Mouse (Mus musculus): ENCODE data around the gene 0610010K14Rik. TPM values are rescaled to one million over a fixed set of nuclear protein-coding genes. Genes with fewer than 3 reads are reported as not detected.

0610010K14Rik gene
- polyA plus RNA-seq, 1 experiment from 2014 or later = 193 TPM

GRCm38 (mm10) chr11:70193354-70194285, 44.1 kb downstream of the 0610010K14Rik start:
- Histone ChIP-seq H3K9me3 (0 out of 2 replicates have a peak, but pooled peaks cover 4% of the 10 kb centered on the region), H3K4me1 (peaks cover 9% of the 10 kb centered on the region; the same call in 1 of the 2 replicates), H3K36me3 (no peaks in the 10 kb centered on the region), H3K4me3 (no peak overlapping the region), H3K9ac (no peak overlapping the region), H3K4me2 (replicated peaks) (no peak overlapping the region), H3K27ac (no peak overlapping the region), H3K27me3 (no peaks in the 10 kb centered on the region)
- ATAC-seq (ENCODE audit: insufficient number of reproducible peaks, insufficient read depth, low FRiP score, low TSS enrichment) = no peak
- 40% methylated on average over 11 of the region's 11 CpGs for WGBS

- Histone ChIP-seq H3K36me3 (no peaks in the 10 kb centered on the region), H3K27me3 (no peaks in the 10 kb centered on the region), H3K4me2 (replicated peaks) (no peak overlapping the region), H3K9ac (no peak overlapping the region), H3K27ac (no peak overlapping the region), H3K4me3 (no peak overlapping the region), H3K4me1 (peaks cover 9% of the 10 kb centered on the region; the same call in 1 of the 2 replicates), H3K9me3 (0 out of 2 replicates have a peak, but pooled peaks cover 4% of the 10 kb centered on the region)
- no peak for ATAC-seq (ENCODE audit: insufficient number of reproducible peaks, insufficient read depth, low FRiP score, low TSS enrichment)
- 78% methylated on average over 4 of the region's 4 CpGs for WGBS
Measured at GRCm38 (mm10) chr11:70192157-70192556, 45.6 kb downstream of the 0610010K14Rik start.

GRCm38 (mm10) chr11:70191188-70191587, 46.5 kb downstream of the 0610010K14Rik start:
- Histone ChIP-seq H3K36me3 (no peaks in the 10 kb centered on the region), H3K27ac (no peak overlapping the region), H3K4me1 (peaks cover 9% of the 10 kb centered on the region; the same call in 1 of the 2 replicates), H3K9ac (no peak overlapping the region), H3K9me3 (0 out of 2 replicates have a peak, but pooled peaks cover 4% of the 10 kb centered on the region), H3K27me3 (no peaks in the 10 kb centered on the region), H3K4me2 (replicated peaks) (no peak overlapping the region), H3K4me3 (no peak overlapping the region)
- 90% methylated on average over 6 of the region's 6 CpGs for WGBS
- ATAC-seq (ENCODE audit: insufficient number of reproducible peaks, insufficient read depth, low FRiP score, low TSS enrichment) = no peak

GRCm38 (mm10) chr11:70189319-70190134, 48.2 kb downstream of the 0610010K14Rik start:
- 84% methylated on average over 28 of the region's 28 CpGs for WGBS
- Histone ChIP-seq H3K9me3 (no peaks in the 10 kb centered on the region), H3K27ac (no peak overlapping the region), H3K36me3 (no peaks in the 10 kb centered on the region), H3K4me1 (peaks cover 9% of the 10 kb centered on the region; the same call in 1 of the 2 replicates), H3K9ac (no peak overlapping the region), H3K4me2 (replicated peaks) (no peak overlapping the region), H3K4me3 (no peak overlapping the region), H3K27me3 (no peaks in the 10 kb centered on the region)
- ATAC-seq (ENCODE audit: insufficient number of reproducible peaks, insufficient read depth, low FRiP score, low TSS enrichment) = no peak

MicroRNAs within 50 kb of the gene (microRNA counts, 519-probe panel; counts per million panel counts)
- microRNA mmu-miR-195 (460 counts per million, percentile 65 among the panel's probes with 10 or more counts), microRNA mmu-miR-497 (460 counts per million, percentile 65 among the panel's probes with 10 or more counts)

Small RNA genes lying within 50 kb of the gene (microRNA-seq; reads per million reads assigned to microRNA genes)
- 699 reads per million, percentile 73 among the genes with 10 or more reads in this experiment for gene Mir195a
- gene Mir497 = not detected
- not detected for gene Mir497b

Other genes starting within 250 kb of the 0610010K14Rik start
- gene Gabarap, start 246.8 kb downstream of the 0610010K14Rik start, polyA plus RNA-seq (2016; fragmentation: Nextera tagmentation; extraction: Ambion mirVana) = 463 and 471 TPM in 2 replicates
- gene Phf23, start 242.1 kb downstream of the 0610010K14Rik start, polyA plus RNA-seq (2016; fragmentation: Nextera tagmentation; extraction: Ambion mirVana) = 95.1 and 99.1 TPM in 2 replicates
- 67.2 and 70.3 TPM in 2 replicates for gene Dvl2, start 237.3 kb downstream of the 0610010K14Rik start, polyA plus RNA-seq (2016; fragmentation: Nextera tagmentation; extraction: Ambion mirVana)
- gene Acadvl, start 222.5 kb downstream of the 0610010K14Rik start, polyA plus RNA-seq (2016; fragmentation: Nextera tagmentation; extraction: Ambion mirVana) = 66.8 and 70.4 TPM in 2 replicates
- 12.6 and 14.9 TPM in 2 replicates for gene Dlg4, start 221.0 kb downstream of the 0610010K14Rik start, polyA plus RNA-seq (2016; fragmentation: Nextera tagmentation; extraction: Ambion mirVana)
- 0.51 and 0.83 TPM in 2 replicates for gene Asgr1, start 183.8 kb downstream of the 0610010K14Rik start, polyA plus RNA-seq (2016; fragmentation: Nextera tagmentation; extraction: Ambion mirVana)
- not detected in 2 replicates for gene Asgr2, start 145.3 kb downstream of the 0610010K14Rik start, polyA plus RNA-seq (2016; fragmentation: Nextera tagmentation; extraction: Ambion mirVana)
- 0.41 TPM in 1 of 2 replicates, not detected in the other for gene Mgl2, start 107.6 kb downstream of the 0610010K14Rik start, polyA plus RNA-seq (2016; fragmentation: Nextera tagmentation; extraction: Ambion mirVana)
- gene Clec10a, start 81.7 kb downstream of the 0610010K14Rik start, polyA plus RNA-seq (2016; fragmentation: Nextera tagmentation; extraction: Ambion mirVana) = 0.29 TPM in 1 of 2 replicates, not detected in the other
- 1.5 and 2.0 TPM in 2 replicates for gene Slc16a11, start 25.2 kb downstream of the 0610010K14Rik start, polyA plus RNA-seq (2016; fragmentation: Nextera tagmentation; extraction: Ambion mirVana)
- 12.8 and 13.3 TPM in 2 replicates for gene Slc16a13, start 16.9 kb downstream of the 0610010K14Rik start, polyA plus RNA-seq (2016; fragmentation: Nextera tagmentation; extraction: Ambion mirVana)
- 10.7 and 10.8 TPM in 2 replicates for gene Bcl6b, start 8.1 kb downstream of the 0610010K14Rik start, polyA plus RNA-seq (2016; fragmentation: Nextera tagmentation; extraction: Ambion mirVana)
- 9.9 and 13.2 TPM in 2 replicates for gene Gm21988, start 1.9 kb upstream of the 0610010K14Rik start, polyA plus RNA-seq (2016; fragmentation: Nextera tagmentation; extraction: Ambion mirVana)
- gene Rnasek, start 1.9 kb upstream of the 0610010K14Rik start, polyA plus RNA-seq (2016; fragmentation: Nextera tagmentation; extraction: Ambion mirVana) = 136 and 148 TPM in 2 replicates
- 2.9 and 4.0 TPM in 2 replicates for gene Alox12, start 17.4 kb upstream of the 0610010K14Rik start, polyA plus RNA-seq (2016; fragmentation: Nextera tagmentation; extraction: Ambion mirVana)
- not detected in 2 replicates for gene Alox12e, start 84.7 kb upstream of the 0610010K14Rik start, polyA plus RNA-seq (2016; fragmentation: Nextera tagmentation; extraction: Ambion mirVana)
- 0.29 TPM in 2 replicates for gene Alox15, start 114.1 kb upstream of the 0610010K14Rik start, polyA plus RNA-seq (2016; fragmentation: Nextera tagmentation; extraction: Ambion mirVana)
- 41.9 and 46.4 TPM in 2 replicates for gene Pelp1, start 172.1 kb upstream of the 0610010K14Rik start, polyA plus RNA-seq (2016; fragmentation: Nextera tagmentation; extraction: Ambion mirVana)
- 21.7 and 23.7 TPM in 2 replicates for gene Arrb2, start 194.7 kb upstream of the 0610010K14Rik start, polyA plus RNA-seq (2016; fragmentation: Nextera tagmentation; extraction: Ambion mirVana)
- 41.4 and 44.5 TPM in 2 replicates for gene Med11, start 214.0 kb upstream of the 0610010K14Rik start, polyA plus RNA-seq (2016; fragmentation: Nextera tagmentation; extraction: Ambion mirVana)
- 0.27 and 0.46 TPM in 2 replicates for gene Zmynd15, start 221.5 kb upstream of the 0610010K14Rik start, polyA plus RNA-seq (2016; fragmentation: Nextera tagmentation; extraction: Ambion mirVana)
- gene Cxcl16, start 222.1 kb upstream of the 0610010K14Rik start, polyA plus RNA-seq (2016; fragmentation: Nextera tagmentation; extraction: Ambion mirVana) = 1.4 and 2.2 TPM in 2 replicates

Data from embryonic facial prominence, embryonic 12.5 days (tissue).